Mouse (Mus musculus): ENCODE data around the gene Fam160b1. TPM values are rescaled to one million over a fixed set of nuclear protein-coding genes. Genes with fewer than 3 reads are reported as not detected.

Fam160b1 gene
- total RNA-seq, 2 experiments from 2014 or later, result 21.0 to 21.7 TPM

- peak in 1 of 2 experiments; percentile 26 for DNase-seq (ENCODE audit: low spot score in 2 of 2)
Observed at GRCm38 (mm10) chr19:57415031-57415807, 54.7 kb downstream of the Fam160b1 start.

GRCm38 (mm10) chr19:57417800-57418580, 57.5 kb downstream of the Fam160b1 start:
- DNase-seq (ENCODE audit: low spot score in 2 of 2), result no peak

- no peak for DNase-seq (ENCODE audit: low spot score in 2 of 2)
Observed at GRCm38 (mm10) chr19:57423402-57423801, 62.9 kb downstream of the Fam160b1 start.

GRCm38 (mm10) chr19:57425296-57425695, 64.8 kb downstream of the Fam160b1 start:
- no peak for DNase-seq (ENCODE audit: low spot score in 2 of 2)

GRCm38 (mm10) chr19:57426841-57427240, 66.4 kb downstream of the Fam160b1 start:
- DNase-seq (ENCODE audit: low spot score in 2 of 2), result no peak

- DNase-seq (ENCODE audit: low spot score in 2 of 2), result peak in 1 of 2 experiments; percentile 18
Observed at GRCm38 (mm10) chr19:57427756-57428438, 67.4 kb downstream of the Fam160b1 start.

GRCm38 (mm10) chr19:57428641-57429040, 68.2 kb downstream of the Fam160b1 start:
- no peak for DNase-seq (ENCODE audit: low spot score in 2 of 2)

GRCm38 (mm10) chr19:57429926-57430325, 69.4 kb downstream of the Fam160b1 start:
- DNase-seq (ENCODE audit: low spot score in 2 of 2), result no peak

- DNase-seq (ENCODE audit: low spot score in 2 of 2), result no peak
Observed at GRCm38 (mm10) chr19:57431476-57431875, 71.0 kb downstream of the Fam160b1 start.

GRCm38 (mm10) chr19:57434024-57434423, 73.5 kb downstream of the Fam160b1 start:
- no peak for DNase-seq (ENCODE audit: low spot score in 2 of 2)

GRCm38 (mm10) chr19:57436586-57437021, 76.1 kb downstream of the Fam160b1 start:
- DNase-seq (ENCODE audit: low spot score in 2 of 2), result no peak

- no peak for DNase-seq (ENCODE audit: low spot score in 2 of 2)
Observed at GRCm38 (mm10) chr19:57437042-57437441, 76.6 kb downstream of the Fam160b1 start.

Other genes starting within 250 kb of the Fam160b1 start
- 10 to 100 TPM; 68.1 to 78.3 TPM for gene Ablim1, start 45.8 kb upstream of the Fam160b1 start, total RNA-seq (2021)
- gene Trub1, start 92.2 kb downstream of the Fam160b1 start, total RNA-seq (2021), result 10 to 100 TPM; 15.5 to 17.7 TPM